Mouse (Mus musculus) gastrocnemius, postnatal 25 days (tissue): ENCODE results near the gene Mybbp1a. TPM values are rescaled to one million over a fixed set of nuclear protein-coding genes. Genes with fewer than 3 reads are reported as not detected.

Experiments used
- DNase-seq: peaks from one replicate; pipeline ENCODE4 v3.0.0; 2022
- long read RNA-seq, 2 experiments: library from polyadenylated mRNA; stranded (forward); transcript quantifications; one replicate each; pipeline ENCODE4 v2.0.0; 2021
- total RNA-seq, 2 experiments: library from RNA; stranded (reverse); gene quantifications; 1 replicate in 1 of 2; 2 replicates in 1 of 2; pipeline ENCODE4 v1.2.3; 2021

Mybbp1a gene
- 10 to 100 TPM; 52.1 to 56.5 TPM for total RNA-seq
- long read RNA-seq, experiment 1, full-length matches to known transcripts: 16 of 37 reads
- long read RNA-seq, experiment 1, partial matches to known transcripts: 12 of 37 reads
- long read RNA-seq, experiment 1, other reads (novel, unspliced or antisense): 9 of 37 reads
- long read RNA-seq, experiment 2, full-length matches to known transcripts: 34 of 46 reads
- long read RNA-seq, experiment 2, partial matches to known transcripts: 9 of 46 reads
- long read RNA-seq, experiment 2, other reads (novel, unspliced or antisense): 3 of 46 reads

- DNase-seq: peak; percentile 95
These were observed at the start of gene Mybbp1a for GRCm38 (mm10) chr11:72440965-72441664. Gene Mybbp1a, plus strand, starts transcription at chr11:72441355.

GRCm38 (mm10) chr11:72393243-72393642 lies 47.9 kb upstream of the Mybbp1a start:
- DNase-seq: no peak

- peak; percentile 77 for DNase-seq
These were observed 47.5 kb upstream of the Mybbp1a start for GRCm38 (mm10) chr11:72393669-72394068.

GRCm38 (mm10) chr11:72394694-72395093 lies 46.5 kb upstream of the Mybbp1a start:
- DNase-seq: no peak

- peak; percentile 56 for DNase-seq
These were observed 45.5 kb upstream of the Mybbp1a start for GRCm38 (mm10) chr11:72395652-72396051.

- peak; percentile 76 for DNase-seq
These were observed 44.5 kb upstream of the Mybbp1a start for GRCm38 (mm10) chr11:72396621-72397020.

GRCm38 (mm10) chr11:72397072-72397471 lies 44.1 kb upstream of the Mybbp1a start:
- peak; percentile 84 for DNase-seq

- no peak for DNase-seq
These were observed 43.2 kb upstream of the Mybbp1a start for GRCm38 (mm10) chr11:72397811-72398525.

GRCm38 (mm10) chr11:72401068-72401467 lies 40.1 kb upstream of the Mybbp1a start:
- DNase-seq: no peak

- DNase-seq: no peak
These were observed 39.1 kb upstream of the Mybbp1a start for GRCm38 (mm10) chr11:72402017-72402416.

- DNase-seq: no peak
These were observed 38.2 kb upstream of the Mybbp1a start for GRCm38 (mm10) chr11:72402969-72403368.

- no peak for DNase-seq
These were observed 35.6 kb upstream of the Mybbp1a start for GRCm38 (mm10) chr11:72405532-72405931.

GRCm38 (mm10) chr11:72406079-72406675 lies 35.0 kb upstream of the Mybbp1a start:
- DNase-seq: no peak

GRCm38 (mm10) chr11:72407081-72407480 lies 34.1 kb upstream of the Mybbp1a start:
- DNase-seq: no peak

- DNase-seq: no peak
These were observed 33.6 kb upstream of the Mybbp1a start for GRCm38 (mm10) chr11:72407574-72407973.

- DNase-seq: no peak
These were observed 32.5 kb upstream of the Mybbp1a start for GRCm38 (mm10) chr11:72408451-72409170.

- DNase-seq: no peak
These were observed 31.3 kb upstream of the Mybbp1a start for GRCm38 (mm10) chr11:72409649-72410385.

- DNase-seq: no peak
These were observed 30.5 kb upstream of the Mybbp1a start for GRCm38 (mm10) chr11:72410521-72411092.

- DNase-seq: peak; percentile 96
These were observed 29.8 kb upstream of the Mybbp1a start, which contains the start of gene Smtnl2 for GRCm38 (mm10) chr11:72411093-72411921. Gene Smtnl2, minus strand, starts transcription at chr11:72411713.

GRCm38 (mm10) chr11:72411945-72412344 lies 29.2 kb upstream of the Mybbp1a start:
- DNase-seq: no peak
